Mouse (Mus musculus): ENCODE data around the gene Gfm2. TPM values are rescaled to one million over a fixed set of nuclear protein-coding genes. Genes with fewer than 3 reads are reported as not detected.
"Not testable (repeated sequence)": the region's sequence is repeated elsewhere in the genome, so short reads cannot be mapped to it uniquely, and the experiment has no call there.

Gene Gfm2
- polyA plus RNA-seq (2015; fragmentation: Nextera tagmentation; extraction: Ambion mirVana), result 31.8 and 34.4 TPM in 2 replicates

- Histone ChIP-seq H3K4me1 (replicated peaks) (peaks cover 18% of the 10 kb centered on the region), H3K9me3 (no peaks in the 10 kb centered on the region), H3K36me3 (peaks cover 17% of the 10 kb centered on the region), H3K4me2 (peak within 1 kb of the TSS; percentile 81), H3K27me3 (no peaks in the 10 kb centered on the region), H3K9ac (peak within 1 kb of the TSS; percentile 98), H3K4me3 (peak within 1 kb of the TSS; percentile 99), H3K27ac (replicated peaks) (peak within 1 kb of the TSS; percentile 95)
- ATAC-seq (ENCODE audit: low FRiP score, low read depth), result peak; percentile 99
- under 1% methylated on average over 57 of the region's 57 CpGs for WGBS
Measured at GRCm38 (mm10) chr13:97137466-97138400, at the start of gene Gfm2, which contains the start of gene Nsa2. Gene Gfm2 (plus strand): TSS chr13:97137937. Gene Nsa2 (minus strand): TSS chr13:97137937.

GRCm38 (mm10) chr13:97088183-97088582 lies 49.6 kb upstream of the Gfm2 start:
- no peak overlapping the region for H3K4me2 ChIP-seq
- H3K27ac ChIP-seq (replicated peaks), result no peak overlapping the region
- 69% methylated on average over 3 of the region's 3 CpGs for whole genome bisulfite sequencing
- no peak overlapping the region for H3K4me3 ChIP-seq
- no peak for ATAC-seq (ENCODE audit: low FRiP score, low read depth)
- H3K4me1 ChIP-seq (replicated peaks), result no peaks in the 10 kb centered on the region
- H3K9me3 ChIP-seq, result no peaks in the 10 kb centered on the region
- H3K9ac ChIP-seq, result no peak overlapping the region
- H3K27me3 ChIP-seq, result no peaks in the 10 kb centered on the region
- H3K36me3 ChIP-seq, result no peaks in the 10 kb centered on the region

- Histone ChIP-seq H3K36me3 (peaks cover 12% of the 10 kb centered on the region), H3K27ac (replicated peaks) (no peak overlapping the region), H3K9me3 (no peaks in the 10 kb centered on the region), H3K4me2 (no peak overlapping the region), H3K4me3 (no peak overlapping the region), H3K4me1 (replicated peaks) (no peaks in the 10 kb centered on the region), H3K9ac (no peak overlapping the region), H3K27me3 (no peaks in the 10 kb centered on the region)
- WGBS, result 92% methylated on average over 4 of the region's 4 CpGs
- ATAC-seq (ENCODE audit: low FRiP score, low read depth), result no peak
Measured at GRCm38 (mm10) chr13:97095726-97096125, 42.0 kb upstream of the Gfm2 start.

GRCm38 (mm10) chr13:97099187-97099852 lies 38.4 kb upstream of the Gfm2 start, which contains the start of gene Gm6169:
Gene Gm6169 (minus strand): TSS chr13:97099237.
- no peaks in the 10 kb centered on the region for H3K4me1 ChIP-seq (replicated peaks)
- H3K36me3 ChIP-seq, result peaks cover 7% of the 10 kb centered on the region
- H3K4me2 ChIP-seq, result no peak within 1 kb of the TSS
- no peak within 1 kb of the TSS for H3K4me3 ChIP-seq
- H3K27ac ChIP-seq (replicated peaks), result no peak within 1 kb of the TSS
- no peak for ATAC-seq (ENCODE audit: low FRiP score, low read depth)
- no peaks in the 10 kb centered on the region for H3K9me3 ChIP-seq
- no peaks in the 10 kb centered on the region for H3K27me3 ChIP-seq
- WGBS, result 79% methylated on average over 22 of the region's 22 CpGs
- no peak within 1 kb of the TSS for H3K9ac ChIP-seq

GRCm38 (mm10) chr13:97104996-97105395 lies 32.7 kb upstream of the Gfm2 start:
- Histone ChIP-seq H3K9me3 (no peaks in the 10 kb centered on the region), H3K9ac (no peak overlapping the region), H3K36me3 (peaks cover 5% of the 10 kb centered on the region), H3K4me1 (replicated peaks) (no peaks in the 10 kb centered on the region), H3K27ac (replicated peaks) (no peak overlapping the region), H3K27me3 (no peaks in the 10 kb centered on the region), H3K4me3 (no peak overlapping the region), H3K4me2 (no peak overlapping the region)
- ATAC-seq (ENCODE audit: low FRiP score, low read depth), result no peak
- 60% methylated on average over 7 of the region's 7 CpGs for WGBS

- H3K9ac ChIP-seq; H3K27me3 ChIP-seq; ATAC-seq (ENCODE audit: low FRiP score, low read depth); H3K27ac ChIP-seq (replicated peaks); H3K4me3 ChIP-seq; H3K4me1 ChIP-seq (replicated peaks); H3K4me2 ChIP-seq; H3K9me3 ChIP-seq: not testable (repeated sequence)
- peaks cover 18% of the 10 kb centered on the region for H3K36me3 ChIP-seq
- WGBS, result 93% methylated on average over 4 of the region's 4 CpGs
Measured at GRCm38 (mm10) chr13:97107721-97108120, 30.0 kb upstream of the Gfm2 start.

- no peaks in the 10 kb centered on the region for H3K4me1 ChIP-seq (replicated peaks)
- no peak for ATAC-seq (ENCODE audit: low FRiP score, low read depth)
- no peak overlapping the region for H3K4me2 ChIP-seq
Measured at GRCm38 (mm10) chr13:97109046-97109445, 28.7 kb upstream of the Gfm2 start.

GRCm38 (mm10) chr13:97121341-97121740 lies 16.4 kb upstream of the Gfm2 start:
- WGBS, result 84% methylated on average over 3 of the region's 3 CpGs
- H3K36me3 ChIP-seq, result peaks cover 63% of the 10 kb centered on the region
- no peak overlapping the region for H3K4me2 ChIP-seq
- H3K9ac ChIP-seq, result no peak overlapping the region
- ATAC-seq (ENCODE audit: low FRiP score, low read depth), result no peak
- H3K4me3 ChIP-seq, result no peak overlapping the region
- no peaks in the 10 kb centered on the region for H3K9me3 ChIP-seq
- no peak overlapping the region for H3K27ac ChIP-seq (replicated peaks)
- H3K4me1 ChIP-seq (replicated peaks), result no peaks in the 10 kb centered on the region
- H3K27me3 ChIP-seq, result no peaks in the 10 kb centered on the region

More at GRCm38 (mm10) chr13:97109046-97109445, 28.7 kb upstream of the Gfm2 start:
- Histone ChIP-seq H3K27ac (replicated peaks) (no peak overlapping the region), H3K9ac (no peak overlapping the region), H3K4me3 (no peak overlapping the region), H3K36me3 (peaks cover 26% of the 10 kb centered on the region), H3K27me3 (no peaks in the 10 kb centered on the region), H3K9me3 (no peaks in the 10 kb centered on the region)
- 80% methylated on average over 4 of the region's 4 CpGs for WGBS

- H3K4me2 ChIP-seq; H3K9ac ChIP-seq; H3K4me3 ChIP-seq; H3K9me3 ChIP-seq; H3K4me1 ChIP-seq (replicated peaks); H3K27me3 ChIP-seq; H3K27ac ChIP-seq (replicated peaks); ATAC-seq (ENCODE audit: low FRiP score, low read depth): not testable (repeated sequence)
- peaks cover 34% of the 10 kb centered on the region for H3K36me3 ChIP-seq
- WGBS, result 92% methylated on average over 4 of the region's 4 CpGs
Measured at GRCm38 (mm10) chr13:97129654-97130053, 8.1 kb upstream of the Gfm2 start.

GRCm38 (mm10) chr13:97130413-97130812 lies 7.3 kb upstream of the Gfm2 start:
- not testable (repeated sequence) for ATAC-seq (ENCODE audit: low FRiP score, low read depth)

GRCm38 (mm10) chr13:97138404-97138931 lies 731 bp downstream of the Gfm2 start:
- H3K9me3 ChIP-seq; ATAC-seq (ENCODE audit: low FRiP score, low read depth); H3K27me3 ChIP-seq: not testable (repeated sequence)
- peak overlapping the region; percentile 59 for H3K4me2 ChIP-seq
- peak overlapping the region; percentile 99 for H3K4me3 ChIP-seq
- H3K36me3 ChIP-seq, result peaks cover 20% of the 10 kb centered on the region
- peaks cover 18% of the 10 kb centered on the region for H3K4me1 ChIP-seq (replicated peaks)
- WGBS, result 31% methylated on average over 8 of the region's 8 CpGs
- H3K27ac ChIP-seq (replicated peaks), result peak overlapping the region; percentile 95
- H3K9ac ChIP-seq, result peak overlapping the region; percentile 98

More at GRCm38 (mm10) chr13:97130413-97130812, 7.3 kb upstream of the Gfm2 start:
- H3K9me3 ChIP-seq; H3K27me3 ChIP-seq; H3K4me3 ChIP-seq; H3K27ac ChIP-seq (replicated peaks); H3K9ac ChIP-seq; H3K4me2 ChIP-seq; H3K4me1 ChIP-seq (replicated peaks): not testable (repeated sequence)
- WGBS, result no CpG with 5 or more reads among the region's 2 CpGs
- peaks cover 31% of the 10 kb centered on the region for H3K36me3 ChIP-seq

- H3K9ac ChIP-seq, result no peak overlapping the region
- ATAC-seq (ENCODE audit: low FRiP score, low read depth), result no peak
- no peak overlapping the region for H3K27ac ChIP-seq (replicated peaks)
- H3K4me3 ChIP-seq, result no peak overlapping the region
- H3K9me3 ChIP-seq, result no peaks in the 10 kb centered on the region
- no peak overlapping the region for H3K4me2 ChIP-seq
- H3K4me1 ChIP-seq (replicated peaks), result peaks cover 10% of the 10 kb centered on the region
- H3K27me3 ChIP-seq, result no peaks in the 10 kb centered on the region
- 86% methylated on average over 7 of the region's 7 CpGs for WGBS
- peaks cover 27% of the 10 kb centered on the region for H3K36me3 ChIP-seq
Measured at GRCm38 (mm10) chr13:97142321-97142720, 4.6 kb downstream of the Gfm2 start.

All from hindbrain, embryonic 15.5 days (tissue).